Mouse (Mus musculus): Measurements from ENCODE around the gene Kpna1. TPM values are rescaled to one million over a fixed set of nuclear protein-coding genes. Genes with fewer than 3 reads are reported as not detected.
"Not testable (repeated sequence)": the region's sequence is repeated elsewhere in the genome, so short reads cannot be mapped to it uniquely, and the experiment has no call there.

The Kpna1 gene
- polyA plus RNA-seq, 1 experiment from 2014 or later: 44.1 TPM

- ATAC-seq (ENCODE audit: insufficient number of reproducible peaks, insufficient read depth, low FRiP score, low read depth): no peak
- no peak overlapping the region for H3K4me3 ChIP-seq (ENCODE audit: low read depth, low read length)
- no peak overlapping the region for H3K27ac ChIP-seq (ENCODE audit: low read length)
- H3K36me3 ChIP-seq (ENCODE audit: control insufficient read depth, insufficient read depth, low read length): peaks cover 54% of the 10 kb centered on the region
- 91% methylated on average over 6 of the region's 6 CpGs for WGBS
- H3K9ac ChIP-seq (replicated peaks; ENCODE audit: low read depth, low read length): no peak overlapping the region
- H3K27me3 ChIP-seq (ENCODE audit: control insufficient read depth, insufficient read depth, low read length): no peaks in the 10 kb centered on the region
- H3K9me3 ChIP-seq (ENCODE audit: control insufficient read depth, low read depth, low read length): no peaks in the 10 kb centered on the region
- no peaks in the 10 kb centered on the region for H3K4me1 ChIP-seq (ENCODE audit: control insufficient read depth, insufficient read depth, low read length)
- H3K4me2 ChIP-seq (replicated peaks; ENCODE audit: low read depth, low read length): no peak overlapping the region
Observed at GRCm38 (mm10) chr16:36051491-36051890, 72.9 kb downstream of the Kpna1 start.

GRCm38 (mm10) chr16:36053524-36054275 lies 75.2 kb downstream of the Kpna1 start:
- no peak for ATAC-seq (ENCODE audit: insufficient number of reproducible peaks, insufficient read depth, low FRiP score, low read depth)
- WGBS: 81% methylated on average over 6 of the region's 6 CpGs
- Histone ChIP-seq H3K27me3 (ENCODE audit: control insufficient read depth, insufficient read depth, low read length) (no peaks in the 10 kb centered on the region), H3K36me3 (ENCODE audit: control insufficient read depth, insufficient read depth, low read length) (peaks cover 33% of the 10 kb centered on the region), H3K9me3 (ENCODE audit: control insufficient read depth, low read depth, low read length) (no peaks in the 10 kb centered on the region), H3K4me2 (replicated peaks; ENCODE audit: low read depth, low read length) (no peak overlapping the region), H3K9ac (replicated peaks; ENCODE audit: low read depth, low read length) (no peak overlapping the region), H3K4me3 (ENCODE audit: low read depth, low read length) (no peak overlapping the region), H3K4me1 (ENCODE audit: control insufficient read depth, insufficient read depth, low read length) (no peaks in the 10 kb centered on the region), H3K27ac (ENCODE audit: low read length) (no peak overlapping the region)

- H3K9ac ChIP-seq (replicated peaks; ENCODE audit: low read depth, low read length): no peak overlapping the region
- no peaks in the 10 kb centered on the region for H3K27me3 ChIP-seq (ENCODE audit: control insufficient read depth, insufficient read depth, low read length)
- H3K27ac ChIP-seq (ENCODE audit: low read length): no peak overlapping the region
- no peak overlapping the region for H3K4me2 ChIP-seq (replicated peaks; ENCODE audit: low read depth, low read length)
- H3K36me3 ChIP-seq (ENCODE audit: control insufficient read depth, insufficient read depth, low read length): peaks cover 23% of the 10 kb centered on the region
- 97% methylated on average over 8 of the region's 8 CpGs for WGBS
- H3K4me3 ChIP-seq (ENCODE audit: low read depth, low read length): no peak overlapping the region
- H3K4me1 ChIP-seq (ENCODE audit: control insufficient read depth, insufficient read depth, low read length): no peaks in the 10 kb centered on the region
- no peak for ATAC-seq (ENCODE audit: insufficient number of reproducible peaks, insufficient read depth, low FRiP score, low read depth)
- no peaks in the 10 kb centered on the region for H3K9me3 ChIP-seq (ENCODE audit: control insufficient read depth, low read depth, low read length)
Observed at GRCm38 (mm10) chr16:36054920-36055319, 76.4 kb downstream of the Kpna1 start.

- H3K27ac ChIP-seq (ENCODE audit: low read length): no peak overlapping the region
- peaks cover 10% of the 10 kb centered on the region for H3K36me3 ChIP-seq (ENCODE audit: control insufficient read depth, insufficient read depth, low read length)
- no peaks in the 10 kb centered on the region for H3K9me3 ChIP-seq (ENCODE audit: control insufficient read depth, low read depth, low read length)
- no peaks in the 10 kb centered on the region for H3K4me1 ChIP-seq (ENCODE audit: control insufficient read depth, insufficient read depth, low read length)
- ATAC-seq (ENCODE audit: insufficient number of reproducible peaks, insufficient read depth, low FRiP score, low read depth): no peak
- no peak overlapping the region for H3K4me3 ChIP-seq (ENCODE audit: low read depth, low read length)
- no peaks in the 10 kb centered on the region for H3K27me3 ChIP-seq (ENCODE audit: control insufficient read depth, insufficient read depth, low read length)
- no peak overlapping the region for H3K4me2 ChIP-seq (replicated peaks; ENCODE audit: low read depth, low read length)
- H3K9ac ChIP-seq (replicated peaks; ENCODE audit: low read depth, low read length): no peak overlapping the region
- WGBS: 92% methylated on average over 11 of the region's 11 CpGs
Observed at GRCm38 (mm10) chr16:36056416-36056815, 77.9 kb downstream of the Kpna1 start.

GRCm38 (mm10) chr16:36057933-36058475 lies 79.5 kb downstream of the Kpna1 start:
- no peaks in the 10 kb centered on the region for H3K27me3 ChIP-seq (ENCODE audit: control insufficient read depth, insufficient read depth, low read length)
- 58% methylated on average over 8 of the region's 8 CpGs for WGBS
- no peak for ATAC-seq (ENCODE audit: insufficient number of reproducible peaks, insufficient read depth, low FRiP score, low read depth)
- H3K9ac ChIP-seq (replicated peaks; ENCODE audit: low read depth, low read length): no peak overlapping the region
- no peaks in the 10 kb centered on the region for H3K4me1 ChIP-seq (ENCODE audit: control insufficient read depth, insufficient read depth, low read length)
- H3K4me2 ChIP-seq (replicated peaks; ENCODE audit: low read depth, low read length): no peak overlapping the region
- no peak overlapping the region for H3K4me3 ChIP-seq (ENCODE audit: low read depth, low read length)
- H3K36me3 ChIP-seq (ENCODE audit: control insufficient read depth, insufficient read depth, low read length): no peaks in the 10 kb centered on the region
- H3K9me3 ChIP-seq (ENCODE audit: control insufficient read depth, low read depth, low read length): no peaks in the 10 kb centered on the region
- H3K27ac ChIP-seq (ENCODE audit: low read length): no peak overlapping the region

GRCm38 (mm10) chr16:36062534-36062933 lies 84.0 kb downstream of the Kpna1 start:
- H3K4me1 ChIP-seq (ENCODE audit: control insufficient read depth, insufficient read depth, low read length); ATAC-seq (ENCODE audit: insufficient number of reproducible peaks, insufficient read depth, low FRiP score, low read depth): not testable (repeated sequence)

GRCm38 (mm10) chr16:36063315-36063714 lies 84.8 kb downstream of the Kpna1 start:
- no peak for ATAC-seq (ENCODE audit: insufficient number of reproducible peaks, insufficient read depth, low FRiP score, low read depth)
- H3K27ac ChIP-seq (ENCODE audit: low read length): no peak overlapping the region
- H3K27me3 ChIP-seq (ENCODE audit: control insufficient read depth, insufficient read depth, low read length): no peaks in the 10 kb centered on the region
- H3K9ac ChIP-seq (replicated peaks; ENCODE audit: low read depth, low read length): no peak overlapping the region
- H3K4me2 ChIP-seq (replicated peaks; ENCODE audit: low read depth, low read length): no peak overlapping the region
- 76% methylated on average over 2 of the region's 2 CpGs for WGBS
- peaks cover 10% of the 10 kb centered on the region for H3K4me1 ChIP-seq (ENCODE audit: control insufficient read depth, insufficient read depth, low read length)
- H3K9me3 ChIP-seq (ENCODE audit: control insufficient read depth, low read depth, low read length): no peaks in the 10 kb centered on the region
- H3K4me3 ChIP-seq (ENCODE audit: low read depth, low read length): no peak overlapping the region
- H3K36me3 ChIP-seq (ENCODE audit: control insufficient read depth, insufficient read depth, low read length): no peaks in the 10 kb centered on the region

More at GRCm38 (mm10) chr16:36062534-36062933, 84.0 kb downstream of the Kpna1 start:
- H3K27me3 ChIP-seq (ENCODE audit: control insufficient read depth, insufficient read depth, low read length); H3K36me3 ChIP-seq (ENCODE audit: control insufficient read depth, insufficient read depth, low read length); H3K4me2 ChIP-seq (replicated peaks; ENCODE audit: low read depth, low read length); H3K9me3 ChIP-seq (ENCODE audit: control insufficient read depth, low read depth, low read length); H3K4me3 ChIP-seq (ENCODE audit: low read depth, low read length); H3K27ac ChIP-seq (ENCODE audit: low read length); H3K9ac ChIP-seq (replicated peaks; ENCODE audit: low read depth, low read length): not testable (repeated sequence)
- WGBS: 81% methylated on average over 1 of the region's 1 CpGs

GRCm38 (mm10) chr16:36064904-36065303 lies 86.4 kb downstream of the Kpna1 start:
- Histone ChIP-seq H3K4me1 (ENCODE audit: control insufficient read depth, insufficient read depth, low read length) (peaks cover 21% of the 10 kb centered on the region), H3K27ac (ENCODE audit: low read length) (no peak overlapping the region), H3K36me3 (ENCODE audit: control insufficient read depth, insufficient read depth, low read length) (no peaks in the 10 kb centered on the region), H3K4me3 (ENCODE audit: low read depth, low read length) (no peak overlapping the region), H3K9ac (replicated peaks; ENCODE audit: low read depth, low read length) (no peak overlapping the region), H3K4me2 (replicated peaks; ENCODE audit: low read depth, low read length) (no peak overlapping the region), H3K9me3 (ENCODE audit: control insufficient read depth, low read depth, low read length) (no peaks in the 10 kb centered on the region), H3K27me3 (ENCODE audit: control insufficient read depth, insufficient read depth, low read length) (no peaks in the 10 kb centered on the region)
- no peak for ATAC-seq (ENCODE audit: insufficient number of reproducible peaks, insufficient read depth, low FRiP score, low read depth)
- 82% methylated on average over 5 of the region's 5 CpGs for WGBS

Data from stomach, embryonic 14.5 days (tissue).